Mouse (Mus musculus) forebrain, embryonic 16.5 days (tissue): Measurements from ENCODE around the gene Scgb2b27. TPM values are rescaled to one million over a fixed set of nuclear protein-coding genes. Genes with fewer than 3 reads are reported as not detected.
"Not testable (repeated sequence)": the region's sequence is repeated elsewhere in the genome, so short reads cannot be mapped to it uniquely, and the experiment has no call there.

Source experiments
- ATAC-seq: fragments of 200-750 bp; cut with Nextera tagmentation; 2 replicates; pipeline ENCODE4 v1.8.0; 2017; ENCODE audit warnings: mild to moderate bottlenecking, moderate library complexity
- H3K27ac ChIP-seq: fragments of 300-500 bp; sonication (generic); 2 replicates; pipeline ENCODE4 v1.5.1; 2014; ENCODE audit warnings: low read length, control low read depth
- H3K27me3 ChIP-seq: fragments of 300-500 bp; sonication (generic); replicated peaks from 2 replicates; pipeline ENCODE4 v1.6.1; 2014; ENCODE audit warnings: low read length; ENCODE audit not compliant: control insufficient read depth, insufficient read depth
- H3K36me3 ChIP-seq: fragments of 300-500 bp; sonication (generic); 2 replicates; pipeline ENCODE4 v1.6.1; 2014; ENCODE audit not compliant: control insufficient read depth, insufficient read depth
- H3K4me1 ChIP-seq: fragments of 300-500 bp; sonication (generic); replicated peaks from 2 replicates; pipeline ENCODE4 v1.6.1; 2014; ENCODE audit warnings: low read length; ENCODE audit not compliant: control insufficient read depth, insufficient read depth
- H3K4me2 ChIP-seq: fragments of 300-500 bp; sonication (generic); 2 replicates; pipeline ENCODE4 v1.6.1; 2014; ENCODE audit warnings: mild to moderate bottlenecking, low read length, control low read depth
- H3K4me3 ChIP-seq: fragments of 300-500 bp; sonication (generic); replicated peaks from 2 replicates; pipeline ENCODE4 v1.5.1; 2014; ENCODE audit warnings: mild to moderate bottlenecking, low read length, control low read depth
- H3K9ac ChIP-seq: fragments of 300-500 bp; sonication (generic); replicated peaks from 2 replicates; pipeline ENCODE4 v1.6.1; 2014; ENCODE audit warnings: low read depth, low read length, control low read depth
- H3K9me3 ChIP-seq: fragments of 300-500 bp; sonication (generic); 2 replicates; pipeline ENCODE4 v1.6.1; 2016; ENCODE audit warnings: low read length; ENCODE audit not compliant: control insufficient read depth
- WGBS: fragments of 180-500 bp; shearing (Covaris S2); extraction: QIAGEN DNeasy Blood & Tissue Kit; methylation state at CpG from one replicate; pipeline ENCODE4 v1.1.7; 2014; 5-methylcytosine and 5-hydroxymethylcytosine counted together
- polyA plus RNA-seq: library from polyadenylated mRNA; unstranded; fragments of >200 nt; fragmentation: Nextera tagmentation; extraction: Ambion mirVana; gene quantifications from 2 replicates; pipeline ENCODE4 v1.2.1, GENCODE M21; 2015

Scgb2b27 gene
- polyA plus RNA-seq = not detected in 2 replicates

DNA sequence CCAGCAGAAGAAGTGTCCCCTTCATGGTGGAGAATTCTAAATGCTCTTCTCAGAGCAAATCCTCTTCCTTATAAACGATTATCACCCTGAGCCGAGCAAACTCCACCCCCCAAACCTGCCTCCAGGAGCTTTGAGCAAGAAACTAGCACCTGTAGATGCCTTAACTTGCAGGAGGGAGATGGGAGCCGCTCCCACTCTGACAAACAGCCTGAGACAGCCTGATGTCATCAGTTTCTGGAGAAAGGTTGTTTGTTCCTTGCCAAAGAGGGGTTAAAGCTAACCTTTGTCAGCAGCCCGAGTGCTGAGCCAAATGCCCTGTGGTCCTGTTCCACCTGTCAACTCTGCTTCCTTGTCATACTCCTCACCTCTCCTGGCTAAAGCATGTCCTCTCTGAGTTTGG lies at the start of gene Scgb2b27:
Gene Scgb2b27 (minus strand): TSS at position 101 of the 400 bp plus-strand sequence.
- H3K4me3 ChIP-seq = no peak within 1 kb of the TSS
- 0 out of 2 replicates have a peak, but pooled peaks cover 2% of the 10 kb centered on the region for H3K9me3 ChIP-seq
- no peak within 1 kb of the TSS for H3K27ac ChIP-seq
- WGBS = 71% methylated on average over 4 of the region's 4 CpGs
- H3K36me3 ChIP-seq = no peaks in the 10 kb centered on the region
- no peaks in the 10 kb centered on the region for H3K4me1 ChIP-seq
- ATAC-seq = no peak
- no peak within 1 kb of the TSS for H3K4me2 ChIP-seq
- H3K9ac ChIP-seq = no peak within 1 kb of the TSS
- H3K27me3 ChIP-seq = no peaks in the 10 kb centered on the region

DNA sequence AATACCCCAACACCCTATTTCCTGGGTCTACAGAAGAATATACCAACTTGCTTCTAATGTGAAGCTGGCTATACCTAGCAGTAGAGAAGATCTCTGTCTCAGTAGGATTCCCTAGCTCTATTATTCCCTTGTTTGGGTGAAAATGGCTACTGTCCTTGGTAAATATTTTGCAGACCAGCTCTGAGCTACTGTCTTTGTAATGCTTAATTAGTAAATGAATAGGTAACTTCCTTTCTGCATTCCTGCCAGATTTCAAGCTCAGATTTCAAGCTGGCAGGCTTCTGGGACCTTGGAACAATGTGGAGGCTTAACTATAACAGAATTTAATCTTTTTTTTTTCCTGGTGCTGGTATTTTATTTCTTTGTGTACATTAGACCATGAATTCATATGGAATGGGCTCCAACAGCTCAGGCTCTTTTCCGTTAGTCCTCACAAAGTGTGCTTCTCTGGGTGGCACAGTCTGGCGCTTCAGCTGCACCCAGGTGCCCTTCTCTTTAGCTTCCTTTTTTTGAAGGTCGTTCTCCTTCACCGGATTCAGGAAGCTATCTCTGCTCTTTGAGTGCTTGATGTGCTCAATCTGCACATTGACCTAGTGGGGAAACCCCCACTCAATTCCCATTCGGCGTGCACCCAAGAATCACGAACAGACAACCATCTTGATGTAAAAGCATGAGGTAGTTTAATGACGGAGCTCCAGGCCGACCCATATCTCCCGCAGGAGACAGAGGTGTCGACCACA lies 22.5 kb upstream of the Scgb2b27 start:
- H3K36me3 ChIP-seq, H3K9ac ChIP-seq, H3K4me2 ChIP-seq, H3K4me3 ChIP-seq, ATAC-seq, H3K27ac ChIP-seq, H3K27me3 ChIP-seq, H3K4me1 ChIP-seq: not testable (repeated sequence)
- WGBS = 90% methylated on average over 11 of the region's 11 CpGs
- peaks cover 11% of the 10 kb centered on the region for H3K9me3 ChIP-seq

DNA sequence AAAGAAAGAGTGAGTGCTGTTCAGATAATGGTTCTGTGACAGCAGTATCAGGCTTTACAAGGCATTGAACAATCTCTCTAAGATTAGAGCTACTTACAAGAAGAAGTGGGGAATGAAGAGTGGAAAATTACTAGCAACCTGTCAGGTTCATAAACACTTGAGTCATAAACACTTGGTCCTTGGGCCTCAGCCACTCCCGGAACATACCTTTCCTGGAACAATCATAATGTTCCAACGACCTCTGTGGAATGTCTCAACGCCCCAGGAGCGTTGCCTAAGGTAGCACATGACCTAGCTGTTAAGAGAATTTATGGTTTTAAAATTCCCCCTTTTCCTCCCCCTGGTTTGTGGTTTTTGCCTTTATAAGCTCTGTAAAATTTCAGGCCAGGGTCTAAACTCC lies 20.8 kb upstream of the Scgb2b27 start:
- H3K4me1 ChIP-seq, H3K4me2 ChIP-seq, H3K27me3 ChIP-seq, ATAC-seq, H3K27ac ChIP-seq, H3K4me3 ChIP-seq, H3K9ac ChIP-seq, H3K36me3 ChIP-seq: not testable (repeated sequence)
- 81% methylated on average over 2 of the region's 4 CpGs for WGBS
- H3K9me3 ChIP-seq = peaks cover 11% of the 10 kb centered on the region

DNA sequence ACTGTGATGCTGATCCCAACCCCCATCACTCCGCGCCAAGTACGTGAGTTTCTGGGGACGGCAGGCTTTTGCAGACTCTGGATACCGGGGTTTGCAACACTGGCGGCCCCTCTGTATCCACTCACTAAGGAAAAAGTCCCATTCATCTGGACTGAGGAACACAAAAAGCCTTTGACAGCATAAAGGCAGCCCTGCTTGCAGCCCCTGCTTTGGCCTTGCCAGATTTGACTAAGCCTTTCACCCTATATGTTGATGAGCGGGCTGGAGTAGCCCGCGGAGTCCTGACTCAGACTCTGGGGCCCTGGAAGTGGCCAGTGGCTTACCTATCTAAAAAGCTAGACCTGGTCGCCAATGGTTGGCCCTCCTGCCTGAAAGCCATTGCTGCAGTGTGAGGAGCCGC lies 16.3 kb upstream of the Scgb2b27 start:
- H3K27me3 ChIP-seq = no peaks in the 10 kb centered on the region
- peaks cover 17% of the 10 kb centered on the region for H3K9me3 ChIP-seq
- H3K27ac ChIP-seq = no peak overlapping the region
- ATAC-seq = no peak
- no peak overlapping the region for H3K9ac ChIP-seq
- 95% methylated on average over 11 of the region's 11 CpGs for WGBS
- no peak overlapping the region for H3K4me3 ChIP-seq
- no peaks in the 10 kb centered on the region for H3K4me1 ChIP-seq
- H3K36me3 ChIP-seq = no peaks in the 10 kb centered on the region
- H3K4me2 ChIP-seq = no peak overlapping the region

DNA sequence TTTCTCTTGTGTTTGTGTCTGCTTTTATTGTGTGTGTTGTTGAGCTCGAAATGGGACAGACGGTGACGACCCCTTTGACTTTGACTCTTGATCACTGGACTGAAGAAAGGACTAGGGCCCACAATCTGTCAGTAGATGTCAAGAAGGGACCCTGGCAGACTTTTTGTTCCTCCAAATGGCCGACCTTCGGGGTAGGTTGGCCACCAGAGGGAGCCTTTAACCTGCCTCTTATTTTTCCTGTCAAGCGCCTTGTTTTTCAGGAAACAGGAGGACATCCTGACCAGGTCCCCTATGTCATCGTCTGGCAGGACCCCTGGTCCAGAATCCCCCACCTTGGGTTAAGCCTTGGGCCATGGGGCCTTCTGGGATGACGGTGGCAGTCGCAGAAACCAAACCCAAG lies 13.5 kb upstream of the Scgb2b27 start:
- not testable (repeated sequence) for H3K4me1 ChIP-seq, ATAC-seq, H3K9ac ChIP-seq, H3K27ac ChIP-seq, H3K27me3 ChIP-seq, H3K36me3 ChIP-seq, H3K4me2 ChIP-seq, H3K4me3 ChIP-seq
- WGBS = 90% methylated on average over 9 of the region's 9 CpGs
- peaks cover 15% of the 10 kb centered on the region for H3K9me3 ChIP-seq

DNA sequence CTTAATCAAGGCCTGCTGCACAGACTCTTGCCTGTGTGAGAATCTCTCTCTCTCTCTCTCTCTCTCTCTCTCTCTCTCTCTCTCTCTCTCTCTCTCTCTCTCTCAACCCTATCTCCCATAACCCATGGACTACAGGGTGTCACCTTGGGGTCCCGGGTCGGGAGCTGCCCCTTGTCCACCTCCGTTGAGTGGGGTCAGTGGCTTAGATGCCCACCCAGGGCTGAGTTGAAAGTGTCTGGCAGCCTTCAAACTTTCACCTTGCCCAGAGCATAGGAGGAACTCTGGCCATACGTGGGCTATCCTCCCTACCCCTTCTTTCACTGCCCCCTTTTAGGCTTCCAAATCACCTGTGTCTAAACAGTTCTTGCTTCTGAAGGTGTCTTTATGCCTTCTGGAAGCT lies 11.9 kb upstream of the Scgb2b27 start:
- H3K27me3 ChIP-seq = no peaks in the 10 kb centered on the region
- H3K36me3 ChIP-seq = no peaks in the 10 kb centered on the region
- no peak for ATAC-seq
- peaks cover 8% of the 10 kb centered on the region; the same call in 1 of the 2 replicates for H3K9me3 ChIP-seq
- H3K4me1 ChIP-seq = no peaks in the 10 kb centered on the region
- no peak overlapping the region for H3K4me3 ChIP-seq
- H3K9ac ChIP-seq = no peak overlapping the region
- H3K4me2 ChIP-seq = no peak overlapping the region
- H3K27ac ChIP-seq = no peak overlapping the region
- 84% methylated on average over 4 of the region's 4 CpGs for WGBS

DNA sequence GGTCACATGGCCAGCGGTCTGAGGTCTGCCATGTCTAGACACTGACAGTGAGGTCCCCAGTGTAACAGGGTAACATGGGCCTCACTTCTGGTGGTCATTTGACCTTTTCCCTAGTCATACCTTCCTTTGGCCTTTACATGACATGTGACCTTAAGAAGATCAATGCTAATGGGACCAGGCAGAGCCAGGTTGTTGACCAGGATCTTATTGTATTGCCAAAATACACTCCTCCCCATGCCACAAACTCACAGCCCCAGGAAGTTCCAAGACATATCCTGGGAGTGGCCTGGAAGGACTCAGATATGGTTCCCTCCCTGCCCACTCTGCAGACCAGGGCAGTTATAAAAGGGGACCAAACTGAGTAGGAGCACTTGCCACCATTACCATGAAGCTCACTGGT lies 7.4 kb upstream of the Scgb2b27 start, which contains the start of gene Scgb1b27:
Gene Scgb1b27 (plus strand): TSS at position 301 of the 400 bp plus-strand sequence.
- not testable (repeated sequence) for H3K4me1 ChIP-seq, H3K36me3 ChIP-seq, H3K27me3 ChIP-seq, H3K4me3 ChIP-seq, H3K9ac ChIP-seq, H3K9me3 ChIP-seq, H3K27ac ChIP-seq, H3K4me2 ChIP-seq, ATAC-seq
- WGBS = 100% methylated on average over 1 of the region's 1 CpGs

DNA sequence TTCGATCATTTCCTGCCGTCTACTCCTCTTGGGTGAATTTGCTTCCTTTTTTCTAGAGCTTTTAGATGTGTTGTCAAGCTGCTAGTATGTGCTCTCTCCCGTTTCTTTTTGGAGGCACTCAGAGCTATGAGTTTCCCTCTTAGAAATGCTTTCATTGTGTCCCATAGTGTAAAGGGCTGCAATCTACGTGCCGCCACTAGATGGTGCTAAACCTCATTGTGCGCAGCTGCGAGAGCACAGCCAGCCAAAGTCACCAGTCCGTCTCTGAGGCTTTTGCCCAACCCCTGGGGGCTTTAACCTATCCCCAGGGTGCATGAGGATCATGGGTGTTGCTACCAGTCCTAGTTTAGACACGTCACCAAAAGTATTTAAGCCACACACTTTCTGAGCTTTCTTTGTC lies 31.5 kb downstream of the Scgb2b27 start:
- H3K4me1 ChIP-seq, H3K9ac ChIP-seq, H3K36me3 ChIP-seq, H3K4me2 ChIP-seq, H3K4me3 ChIP-seq, H3K9me3 ChIP-seq, ATAC-seq, H3K27ac ChIP-seq, H3K27me3 ChIP-seq: not testable (repeated sequence)
- 34% methylated on average over 8 of the region's 9 CpGs for WGBS
